Mouse (Mus musculus): ENCODE data around the gene Abtb1.

Abtb1 gene

GRCm38 (mm10) chr6:88804966-88805577, 36.7 kb downstream of the Abtb1 start:
- DNase-seq (ENCODE audit: low read depth in 1 of 2, low spot score in 2 of 2), result no peak

GRCm38 (mm10) chr6:88803957-88804695, 37.7 kb downstream of the Abtb1 start:
- no peak for DNase-seq (ENCODE audit: low read depth in 1 of 2, low spot score in 2 of 2)

GRCm38 (mm10) chr6:88803051-88803450, 38.7 kb downstream of the Abtb1 start:
- DNase-seq (ENCODE audit: low read depth in 1 of 2, low spot score in 2 of 2), result no peak

- no peak for DNase-seq (ENCODE audit: low read depth in 1 of 2, low spot score in 2 of 2)
These were observed 41.0 kb downstream of the Abtb1 start for GRCm38 (mm10) chr6:88800735-88801134.

- no peak for DNase-seq (ENCODE audit: low read depth in 1 of 2, low spot score in 2 of 2)
These were observed 41.6 kb downstream of the Abtb1 start for GRCm38 (mm10) chr6:88800191-88800590.

GRCm38 (mm10) chr6:88794561-88794971, 47.2 kb downstream of the Abtb1 start:
- no peak for DNase-seq (ENCODE audit: low read depth in 1 of 2, low spot score in 2 of 2)

GRCm38 (mm10) chr6:88793872-88794271, 47.9 kb downstream of the Abtb1 start:
- no peak for DNase-seq (ENCODE audit: low read depth in 1 of 2, low spot score in 2 of 2)

GRCm38 (mm10) chr6:88793243-88793642, 48.5 kb downstream of the Abtb1 start:
- no peak for DNase-seq (ENCODE audit: low read depth in 1 of 2, low spot score in 2 of 2)

GRCm38 (mm10) chr6:88792147-88792691, 49.6 kb downstream of the Abtb1 start:
- DNase-seq (ENCODE audit: low read depth in 1 of 2, low spot score in 2 of 2), result no peak

GRCm38 (mm10) chr6:88791299-88791698, 50.5 kb downstream of the Abtb1 start:
- no peak for DNase-seq (ENCODE audit: low read depth in 1 of 2, low spot score in 2 of 2)

- no peak for DNase-seq (ENCODE audit: low read depth in 1 of 2, low spot score in 2 of 2)
These were observed 53.6 kb downstream of the Abtb1 start for GRCm38 (mm10) chr6:88788219-88788618.

GRCm38 (mm10) chr6:88787496-88787895, 54.3 kb downstream of the Abtb1 start:
- no peak for DNase-seq (ENCODE audit: low read depth in 1 of 2, low spot score in 2 of 2)

- no peak for DNase-seq (ENCODE audit: low read depth in 1 of 2, low spot score in 2 of 2)
These were observed 54.9 kb downstream of the Abtb1 start for GRCm38 (mm10) chr6:88786732-88787445.
